Mouse (Mus musculus) heart, postnatal 14 days (tissue): Measurements from ENCODE around the gene Bcl2l15. TPM values are rescaled to one million over a fixed set of nuclear protein-coding genes. Genes with fewer than 3 reads are reported as not detected.
"Not testable (repeated sequence)": the region's sequence is repeated elsewhere in the genome, so short reads cannot be mapped to it uniquely, and the experiment has no call there.

Experiments
- DNase-seq, 2 experiments: peaks; one replicate each; pipeline ENCODE4 v3.0.0; 2021 to 2022
- intact Hi-C: fragments of 180-260 bp; cut with DNase I; formaldehyde crosslinking; loops from one replicate; pipeline ENCODE4 v1.15.1; 2025
- long read RNA-seq, 2 experiments: library from polyadenylated mRNA; stranded (forward); transcript quantifications; one replicate each; pipeline ENCODE4 v2.0.0; 2021
- total RNA-seq, 2 experiments: library from RNA; stranded (reverse); gene quantifications; 2 replicates each; pipeline ENCODE4 v1.2.3; 2021

The Bcl2l15 gene
- total RNA-seq = not detected
- long read RNA-seq, experiment 1 = 0 reads
- long read RNA-seq, experiment 2 = 0 reads

GRCm38 (mm10) chr3:103832426-103832825, at the start of gene Bcl2l15:
TSS of gene Bcl2l15 (plus strand) at chr3:103832601.
- intact Hi-C loops = no loop called here
- DNase-seq = no peak

GRCm38 (mm10) chr3:103782844-103783609, 49.4 kb upstream of the Bcl2l15 start:
- DNase-seq = no peak
- intact Hi-C loops = no loop called here

GRCm38 (mm10) chr3:103787225-103787624, 45.2 kb upstream of the Bcl2l15 start:
- no peak for DNase-seq
- intact Hi-C loops = loop anchor here (5.0 kb wide), 1 partner anchor 35 kb away; no protein-coding TSS in a partner anchor

- intact Hi-C loops = loop anchor here (5.0 kb wide), 1 partner anchor 37 kb away; no protein-coding TSS in a partner anchor
- no peak for DNase-seq
These were observed 43.3 kb upstream of the Bcl2l15 start for GRCm38 (mm10) chr3:103789096-103789495.

GRCm38 (mm10) chr3:103789891-103790345, 42.5 kb upstream of the Bcl2l15 start:
- peak; percentile 34 to 38 for DNase-seq
- intact Hi-C loops = loop anchor here (2.0 to 5.0 kb wide), 3 partner anchors 17 to 51 kb away; partner anchors contain the start of genes Gm10964 and Olfml3

GRCm38 (mm10) chr3:103790346-103791145, 41.9 kb upstream of the Bcl2l15 start:
- intact Hi-C loops = loop anchor here (1.0 to 2.0 kb wide), 3 partner anchors 18 to 52 kb away; partner anchors contain the start of genes Ap4b1, Dclre1b, Gm10964 and Gm43064
- peak in 1 of 2 experiments; percentile 52 for DNase-seq

- intact Hi-C loops = loop anchor here (1.0 to 2.0 kb wide), 3 partner anchors 18 to 53 kb away; partner anchors contain the start of genes Ap4b1, Dclre1b, Gm10964 and Gm43064
- peak; percentile 93 to 94 for DNase-seq
These were observed 40.9 kb upstream of the Bcl2l15 start, which contains the start of gene Hipk1 for GRCm38 (mm10) chr3:103791230-103792110. TSS of gene Hipk1 (minus strand) at chr3:103791563.

- DNase-seq, intact Hi-C loops: not testable (repeated sequence)
These were observed 40.3 kb upstream of the Bcl2l15 start for GRCm38 (mm10) chr3:103792111-103792406.

- intact Hi-C loops = no loop called here
- no peak for DNase-seq
These were observed 39.8 kb upstream of the Bcl2l15 start for GRCm38 (mm10) chr3:103792566-103792965.

GRCm38 (mm10) chr3:103796389-103796788, 36.0 kb upstream of the Bcl2l15 start:
- no peak for DNase-seq
- intact Hi-C loops = no loop called here

GRCm38 (mm10) chr3:103799507-103799906, 32.9 kb upstream of the Bcl2l15 start:
- DNase-seq = no peak
- intact Hi-C loops = no loop called here

GRCm38 (mm10) chr3:103801631-103802531, 30.5 kb upstream of the Bcl2l15 start:
- intact Hi-C loops = no loop called here

GRCm38 (mm10) chr3:103802861-103803260, 29.5 kb upstream of the Bcl2l15 start:
- intact Hi-C loops = no loop called here
- no peak for DNase-seq

More at GRCm38 (mm10) chr3:103801631-103802531, 30.5 kb upstream of the Bcl2l15 start:
- DNase-seq = peak; percentile 84 to 85

GRCm38 (mm10) chr3:103805671-103806070, 26.7 kb upstream of the Bcl2l15 start:
- no peak for DNase-seq
- intact Hi-C loops = loop anchor here (5.0 kb wide), 1 partner anchor 33 kb away; no protein-coding TSS in a partner anchor

GRCm38 (mm10) chr3:103808891-103809798, 23.3 kb upstream of the Bcl2l15 start, which contains the start of the genes Dclre1b, Ap4b1 and Gm43064:
TSS of gene Dclre1b (minus strand) at chr3:103809444.
TSS of gene Ap4b1 (plus strand) at chr3:103809520.
TSS of gene Gm43064 (plus strand) at chr3:103809573.
- intact Hi-C loops = loop anchor here (1.0 to 5.0 kb wide), 2 partner anchors 18 to 37 kb away; partner anchors contain the start of gene Hipk1
- DNase-seq = peak; percentile 93 to 94

GRCm38 (mm10) chr3:103809799-103810150, 22.6 kb upstream of the Bcl2l15 start:
- no peak for DNase-seq
- intact Hi-C loops = loop anchor here (1.0 to 5.0 kb wide), 3 partner anchors 18 to 78 kb away; partner anchors contain the start of gene Hipk1

GRCm38 (mm10) chr3:103810967-103811366, 21.4 kb upstream of the Bcl2l15 start:
- intact Hi-C loops = loop anchor here (5.0 kb wide), 1 partner anchor 76 kb away; no protein-coding TSS in a partner anchor
- no peak for DNase-seq
